Mouse (Mus musculus) lung, embryonic 14.5 days (tissue): ENCODE results near the gene Dnajc22. TPM values are rescaled to one million over a fixed set of nuclear protein-coding genes. Genes with fewer than 3 reads are reported as not detected.

Experiments used
- ATAC-seq: fragments of 200-750 bp; cut with Nextera tagmentation; 2 replicates; pipeline ENCODE4 v1.8.0; 2017; ENCODE audit warnings: mild to moderate bottlenecking, moderate TSS enrichment, moderate library complexity; ENCODE audit not compliant: insufficient read depth
- DNase-seq: peaks from one replicate; pipeline ENCODE4 v3.0.0-alpha.2; 2015
- H3K27ac ChIP-seq: fragments of 300-500 bp; sonication (generic); 2 replicates; pipeline ENCODE4 v1.5.1; 2014; ENCODE audit warnings: low read depth, mild to moderate bottlenecking, moderate library complexity
- H3K27me3 ChIP-seq: fragments of 300-500 bp; sonication (generic); 2 replicates; pipeline ENCODE4 v1.6.1; 2014; ENCODE audit warnings: low read length, control low read depth; ENCODE audit not compliant: insufficient read depth
- H3K36me3 ChIP-seq: fragments of 300-500 bp; sonication (generic); 2 replicates; pipeline ENCODE4 v1.6.1; 2014; ENCODE audit warnings: control low read depth; ENCODE audit not compliant: insufficient read depth
- H3K4me1 ChIP-seq: fragments of 300-500 bp; sonication (generic); 2 replicates; pipeline ENCODE4 v1.6.1; 2014; ENCODE audit warnings: antibody characterized with exemption, control low read depth; ENCODE audit not compliant: insufficient read depth
- H3K4me2 ChIP-seq: fragments of 300-500 bp; sonication (generic); 2 replicates; pipeline ENCODE4 v1.6.1; 2014; ENCODE audit warnings: mild to moderate bottlenecking
- H3K4me3 ChIP-seq: fragments of 300-500 bp; sonication (generic); 2 replicates; pipeline ENCODE4 v1.5.1; 2014; ENCODE audit warnings: low read depth, low read length
- H3K9ac ChIP-seq: fragments of 300-500 bp; sonication (generic); 2 replicates; pipeline ENCODE4 v1.6.1; 2014
- H3K9me3 ChIP-seq: fragments of 300-500 bp; sonication (generic); 2 replicates; pipeline ENCODE4 v1.6.1; 2016; ENCODE audit warnings: low read depth, low read length, control low read depth
- CTCF ChIP-seq: IDR thresholded peaks from 2 replicates; pipeline ENCODE4 v1.5.1; 2016; ENCODE audit warnings: antibody characterized with exemption, low read depth
- WGBS: fragments of 180-500 bp; shearing (Covaris S2); extraction: QIAGEN DNeasy Blood & Tissue Kit; methylation state at CpG from one replicate; pipeline ENCODE4 v1.1.7; 2014; 5-methylcytosine and 5-hydroxymethylcytosine counted together
- polyA plus RNA-seq: library from polyadenylated mRNA; unstranded; fragments of >200 nt; fragmentation: Nextera tagmentation; extraction: Ambion mirVana; gene quantifications from 2 replicates; pipeline ENCODE4 v1.2.1, GENCODE M21; 2014

Dnajc22 gene
- polyA plus RNA-seq, 1 experiment from 2014 or later, result 0.42 TPM

DNA sequence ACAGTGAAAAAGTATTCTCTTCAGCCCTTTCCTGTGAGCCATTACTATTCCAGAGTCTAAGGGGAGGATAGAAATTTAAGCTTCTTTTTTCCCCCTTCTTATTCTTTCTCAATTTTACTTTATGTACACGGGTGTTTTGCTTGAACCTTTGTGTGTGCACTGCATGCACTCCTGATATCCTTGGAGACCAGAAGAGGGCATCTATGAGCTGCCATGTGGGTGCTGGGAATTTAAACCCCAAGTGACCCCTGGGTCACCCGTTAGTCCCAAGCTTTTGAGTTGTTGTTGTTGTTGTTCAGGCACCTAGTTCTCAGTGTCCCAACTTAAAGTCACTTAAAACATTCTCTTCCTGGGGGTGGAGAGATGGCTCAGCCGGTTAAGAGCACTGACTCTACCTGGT lies 7.0 kb downstream of the Dnajc22 start:
- DNase-seq (no peak), ATAC-seq (no peak)
- peaks cover 47% of the 10 kb centered on the region for H3K27me3 ChIP-seq
- no peak overlapping the region for H3K9ac ChIP-seq
- TF ChIP-seq CTCF, result 0 out of 2 replicates have a peak, but pooled peaks have one; percentile 2
- H3K4me2 ChIP-seq, result no peak overlapping the region; the same call in 1 of the 2 replicates
- no peak overlapping the region for H3K27ac ChIP-seq
- no peaks in the 10 kb centered on the region for H3K9me3 ChIP-seq
- H3K4me1 ChIP-seq, result no peaks in the 10 kb centered on the region; the same call in 1 of the 2 replicates
- 54% methylated on average over 3 of the region's 3 CpGs for WGBS
- H3K36me3 ChIP-seq, result no peaks in the 10 kb centered on the region
- no peak overlapping the region for H3K4me3 ChIP-seq

DNA sequence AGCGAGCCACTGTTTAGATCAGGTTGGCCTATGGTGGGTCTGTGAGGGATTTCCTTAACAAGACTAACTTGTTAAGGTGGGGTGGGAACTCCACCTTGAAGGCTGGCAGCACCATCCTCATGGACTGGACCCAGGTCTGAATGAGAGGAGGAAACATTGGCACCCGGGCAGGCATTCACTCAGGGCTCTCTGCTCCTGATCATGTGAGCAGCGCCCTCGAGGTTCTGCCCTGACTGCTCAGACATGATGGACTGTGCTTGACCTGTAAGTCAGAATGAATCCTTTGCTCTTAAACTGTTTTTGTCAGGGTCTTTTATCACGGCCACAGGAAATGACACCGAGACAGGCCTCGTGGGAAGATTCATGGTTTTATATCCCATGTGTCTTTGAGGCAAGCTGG lies 12.3 kb downstream of the Dnajc22 start:
- ATAC-seq (no peak), DNase-seq (no peak)
- Histone ChIP-seq H3K27ac (no peak overlapping the region), H3K4me2 (no peak overlapping the region), H3K9ac (no peak overlapping the region), H3K4me3 (no peak overlapping the region), H3K36me3 (no peaks in the 10 kb centered on the region), H3K27me3 (no peaks in the 10 kb centered on the region), H3K4me1 (no peaks in the 10 kb centered on the region), H3K9me3 (no peaks in the 10 kb centered on the region)
- TF ChIP-seq CTCF, result no peak
- WGBS, result 45% methylated on average over 7 of the region's 7 CpGs

DNA sequence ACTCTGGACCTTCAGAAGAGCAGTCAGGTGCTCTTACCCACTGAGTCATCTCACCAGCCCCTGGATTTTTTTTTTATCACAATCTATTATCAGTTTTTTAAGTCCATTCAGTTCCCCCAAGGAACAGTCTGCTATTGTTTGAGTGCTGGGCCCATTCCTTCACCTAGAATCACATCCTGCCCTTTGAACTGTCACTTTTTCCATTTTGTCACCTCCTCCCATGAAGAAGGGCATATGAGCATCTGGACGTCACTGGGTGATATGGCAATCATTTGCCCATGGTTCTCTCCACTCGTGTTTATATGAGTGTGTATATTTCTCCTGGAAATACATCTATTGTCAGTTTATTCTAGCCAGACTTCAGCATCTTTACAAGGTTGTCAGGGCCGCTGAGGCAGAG lies 14.9 kb downstream of the Dnajc22 start:
- H3K4me3 ChIP-seq, result no peak overlapping the region
- H3K9me3 ChIP-seq, result no peaks in the 10 kb centered on the region
- H3K36me3 ChIP-seq, result no peaks in the 10 kb centered on the region
- no peak for TF ChIP-seq CTCF
- no peaks in the 10 kb centered on the region for H3K27me3 ChIP-seq
- 60% methylated on average over 3 of the region's 3 CpGs for WGBS
- no peak for ATAC-seq
- no peaks in the 10 kb centered on the region for H3K4me1 ChIP-seq
- H3K9ac ChIP-seq, result no peak overlapping the region
- no peak for DNase-seq
- H3K4me2 ChIP-seq, result no peak overlapping the region
- H3K27ac ChIP-seq, result no peak overlapping the region

DNA sequence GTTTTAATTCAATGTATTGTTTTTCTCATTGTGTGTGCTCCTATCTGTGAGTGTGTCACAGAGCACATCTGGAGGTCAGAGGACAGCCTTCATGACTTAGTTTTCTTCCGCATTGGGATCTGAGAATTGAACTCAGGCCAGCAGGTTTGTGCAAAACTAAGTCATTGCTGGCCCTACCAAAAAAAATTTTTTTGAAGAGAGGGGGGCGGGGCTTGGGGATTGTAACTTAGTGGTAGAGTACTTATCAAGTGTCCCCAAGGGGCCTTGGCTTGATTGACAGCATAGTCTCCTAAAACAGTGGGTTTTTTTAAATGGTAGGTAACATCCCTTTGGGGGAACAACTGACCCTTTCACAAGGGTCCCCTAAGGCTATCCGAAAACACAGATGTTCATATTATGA lies 18.2 kb downstream of the Dnajc22 start:
- WGBS, result 81% methylated on average over 3 of the region's 3 CpGs
- Histone ChIP-seq H3K36me3 (no peaks in the 10 kb centered on the region), H3K4me1 (no peaks in the 10 kb centered on the region; the same call in 1 of the 2 replicates), H3K9me3 (no peaks in the 10 kb centered on the region), H3K27ac (no peak overlapping the region), H3K27me3 (no peaks in the 10 kb centered on the region), H3K4me3 (no peak overlapping the region), H3K9ac (no peak overlapping the region), H3K4me2 (no peak overlapping the region)
- no peak for ATAC-seq
- TF ChIP-seq CTCF, result no peak
- DNase-seq, result no peak

DNA sequence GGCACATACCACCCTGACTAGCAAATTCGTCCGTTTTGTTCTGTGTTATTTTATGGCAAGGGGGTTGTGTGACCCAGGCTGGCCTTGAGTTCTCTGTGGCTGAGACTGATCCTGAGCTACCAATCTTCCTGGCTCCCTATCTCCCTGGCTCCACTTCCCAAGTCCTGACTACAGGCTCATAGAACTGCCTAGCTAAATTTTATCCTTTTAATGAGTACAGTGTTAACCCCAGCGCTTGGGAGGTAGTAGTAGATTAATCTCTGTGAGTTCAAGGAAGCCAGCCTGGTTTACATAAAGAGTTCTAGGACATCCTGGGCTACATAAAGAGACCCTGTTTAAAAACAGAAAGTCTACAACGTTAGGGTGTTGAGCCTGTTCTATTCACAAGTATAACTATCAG lies 18.8 kb downstream of the Dnajc22 start:
- WGBS, result 57% methylated on average over 4 of the region's 4 CpGs
- DNase-seq (no peak), ATAC-seq (no peak)
- no peaks in the 10 kb centered on the region; the same call in 1 of the 2 replicates for H3K4me1 ChIP-seq
- TF ChIP-seq CTCF, result no peak
- no peak overlapping the region for H3K4me3 ChIP-seq
- H3K27ac ChIP-seq, result no peak overlapping the region
- no peaks in the 10 kb centered on the region for H3K9me3 ChIP-seq
- H3K36me3 ChIP-seq, result no peaks in the 10 kb centered on the region
- H3K27me3 ChIP-seq, result no peaks in the 10 kb centered on the region
- H3K4me2 ChIP-seq, result no peak overlapping the region
- no peak overlapping the region for H3K9ac ChIP-seq

DNA sequence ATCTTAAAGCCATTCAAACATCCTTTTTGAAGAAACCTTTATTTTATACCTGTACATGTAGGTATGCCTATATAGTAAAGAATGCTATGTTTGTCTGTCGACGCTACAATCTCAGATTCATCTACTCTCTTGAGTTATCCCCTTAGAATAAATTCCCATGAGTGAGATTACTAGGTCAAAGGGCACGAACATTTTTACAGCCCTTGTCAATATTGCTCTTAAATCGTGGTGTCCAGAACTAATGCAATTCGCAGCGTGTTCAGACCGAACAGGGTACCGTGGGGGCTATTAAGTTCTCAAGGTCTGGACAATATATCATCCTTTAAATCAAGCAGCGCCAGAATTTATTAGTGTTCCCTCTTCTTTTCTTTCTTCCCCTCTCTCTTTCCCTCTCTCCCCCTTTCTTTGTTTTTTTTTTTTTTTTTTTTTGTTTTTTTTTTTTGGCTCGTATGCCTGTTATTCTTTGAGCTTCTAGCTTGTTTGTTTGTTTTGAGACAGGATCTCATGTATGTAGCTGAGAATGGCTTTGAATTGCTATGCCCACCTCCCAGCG lies 19.9 kb downstream of the Dnajc22 start:
- Histone ChIP-seq H3K9ac (no peak overlapping the region), H3K4me1 (no peaks in the 10 kb centered on the region; the same call in 1 of the 2 replicates), H3K36me3 (no peaks in the 10 kb centered on the region), H3K4me3 (no peak overlapping the region), H3K4me2 (peak overlapping the region; percentile 35), H3K27me3 (no peaks in the 10 kb centered on the region), H3K27ac (no peak overlapping the region), H3K9me3 (no peaks in the 10 kb centered on the region)
- 62% methylated on average over 11 of the region's 11 CpGs for WGBS
- TF ChIP-seq CTCF, result no peak
- ATAC-seq (no peak), DNase-seq (no peak)

DNA sequence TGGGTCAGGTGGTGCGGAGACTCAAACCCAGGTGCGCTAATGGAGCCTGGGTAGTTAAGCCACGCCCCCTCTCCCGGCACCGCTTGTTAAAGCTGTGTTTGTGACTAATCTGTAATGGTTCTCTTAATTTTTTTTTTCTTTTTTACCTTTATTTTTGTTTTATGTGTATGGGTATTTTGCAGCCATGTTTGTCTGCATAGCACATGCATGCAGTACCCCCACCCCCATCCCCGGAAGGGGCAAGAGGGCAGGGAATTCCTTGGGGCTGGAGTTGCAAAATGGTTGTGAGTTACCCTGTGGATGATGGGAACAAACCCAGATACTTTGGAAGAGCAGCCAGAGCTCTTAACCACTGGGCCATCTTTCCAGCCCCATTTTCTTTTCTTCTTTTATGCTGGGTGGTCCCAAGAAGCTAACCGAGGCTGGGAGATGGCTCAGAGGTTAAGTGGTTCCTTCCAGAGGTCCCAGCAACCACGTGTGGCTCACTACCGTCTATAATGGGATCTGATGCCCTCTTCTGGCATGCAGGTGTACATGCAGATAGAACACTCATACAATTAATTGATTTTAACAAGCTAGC lies 20.5 kb downstream of the Dnajc22 start:
- H3K27ac ChIP-seq, result no peak overlapping the region
- peak; percentile 53 for TF ChIP-seq CTCF
- no peak for ATAC-seq
- H3K4me3 ChIP-seq, result no peak overlapping the region
- H3K4me2 ChIP-seq, result peak overlapping the region; percentile 35
- WGBS, result 8% methylated on average over 9 of the region's 9 CpGs
- H3K4me1 ChIP-seq, result no peaks in the 10 kb centered on the region; the same call in 1 of the 2 replicates
- no peaks in the 10 kb centered on the region for H3K27me3 ChIP-seq
- no peaks in the 10 kb centered on the region for H3K36me3 ChIP-seq
- DNase-seq, result no peak
- no peaks in the 10 kb centered on the region for H3K9me3 ChIP-seq
- H3K9ac ChIP-seq, result no peak overlapping the region
